In the genomic region with DNA sequence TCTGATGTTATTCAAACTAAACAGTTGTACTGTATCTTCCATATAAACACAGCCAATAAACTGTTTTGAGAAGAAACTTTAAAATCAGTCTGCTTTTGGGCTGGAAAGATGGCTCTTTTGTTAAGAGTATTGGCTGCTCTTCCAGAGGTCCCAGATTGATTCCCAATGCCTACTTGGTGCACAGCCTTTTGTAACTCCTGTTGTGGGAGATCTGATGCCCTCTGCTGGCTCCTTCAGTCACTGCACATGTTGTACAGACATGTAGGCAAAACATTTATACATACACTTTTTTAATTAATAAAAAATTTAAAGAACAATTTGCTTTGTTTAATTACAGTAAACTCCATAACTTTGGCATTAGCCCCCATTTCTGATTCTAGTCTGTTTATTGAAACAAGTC, we compare ENCODE assay signal across 9 mouse cellular contexts.
DNase-seq lines count a peak whose midpoint lies in the region; ATAC-seq and TF ChIP-seq lines count a peak whose summit lies in the region.
"Had no signal": no experiment of that assay in that cellular context is flagged by ENCODE, and none has a peak within 500 bp of the region (broad histone marks: within the 10 kb centered on the region; RNA-seq: fewer than 3 reads in every experiment).

No protein-coding gene starts in this region.

- no peak overlapping the region for H3K9ac ChIP-seq in forebrain, postnatal 0 days
- H3K9ac ChIP-seq in forebrain, embryonic 13.5 days = no peak overlapping the region
- no peak overlapping the region for H3K9ac ChIP-seq in limb, embryonic 14.5 days (ENCODE audit: low read depth, low read length, severe bottlenecking)
- H3K9ac ChIP-seq: limb, embryonic 15.5 days had no signal

- H3K4me3 ChIP-seq in forebrain, postnatal 0 days (ENCODE audit: low read depth, low read length) = no peak overlapping the region
- no peak overlapping the region for H3K4me3 ChIP-seq in forebrain, embryonic 13.5 days
- no peak overlapping the region for H3K4me3 ChIP-seq in limb, embryonic 14.5 days (replicated peaks; ENCODE audit: low read length)
- H3K4me3 ChIP-seq: limb, embryonic 15.5 days had no signal

- H3K4me2 ChIP-seq in forebrain, postnatal 0 days (ENCODE audit: low read depth) = no peak overlapping the region
- H3K4me2 ChIP-seq in forebrain, embryonic 13.5 days = no peak overlapping the region
- no peak overlapping the region for H3K4me2 ChIP-seq in limb, embryonic 14.5 days (replicated peaks; ENCODE audit: low read depth, low read length, severe bottlenecking)
- H3K4me2 ChIP-seq: limb, embryonic 15.5 days had no signal

- no peaks in the 10 kb centered on the region for H3K4me1 ChIP-seq in forebrain, postnatal 0 days (ENCODE audit: insufficient read depth)
- no peaks in the 10 kb centered on the region for H3K4me1 ChIP-seq in forebrain, embryonic 13.5 days
- no peaks in the 10 kb centered on the region for H3K4me1 ChIP-seq in limb, embryonic 14.5 days (ENCODE audit: control insufficient read depth, insufficient read depth, low read length)
- H3K4me1 ChIP-seq: limb, embryonic 15.5 days had no signal

- no peak for TF ChIP-seq POLR2A in limb, embryonic 14.5 days (IDR thresholded peaks at IDR 0.05; ENCODE audit: borderline replicate concordance, extremely low read depth, insufficient read depth, insufficient read length)

- no peak overlapping the region for H3K27ac ChIP-seq in forebrain, postnatal 0 days (ENCODE audit: low read depth, low read length)
- H3K27ac ChIP-seq in forebrain, embryonic 13.5 days = no peak overlapping the region
- H3K27ac ChIP-seq in limb, embryonic 14.5 days (replicated peaks; ENCODE audit: low read depth, low read length) = no peak overlapping the region
- H3K27ac ChIP-seq: limb, embryonic 15.5 days had no signal

- H3K27me3 ChIP-seq in forebrain, postnatal 0 days (ENCODE audit: insufficient read depth, low read length) = no peaks in the 10 kb centered on the region
- H3K27me3 ChIP-seq in forebrain, embryonic 13.5 days = no peaks in the 10 kb centered on the region
- H3K27me3 ChIP-seq in limb, embryonic 14.5 days (ENCODE audit: control insufficient read depth, insufficient read depth, low read length) = no peaks in the 10 kb centered on the region
- H3K27me3 ChIP-seq: limb, embryonic 15.5 days had no signal

- peak; percentile 59 for DNase-seq in forebrain, postnatal 0 days
- peak; percentile 15 for DNase-seq in 3134 (ENCODE audit: extremely low read depth, insufficient read length, low spot score)
- peak; percentile 64 for DNase-seq in ZHBTc4 (ENCODE audit: low read depth, low spot score)
- peak; percentile 51 for DNase-seq in cerebellum, postnatal 36 days
- peak; percentile 54 for DNase-seq in heart, postnatal 4 days
- peak; percentile 33 for DNase-seq in limb, embryonic 14.5 days (ENCODE audit: low spot score)
- DNase-seq in right cerebral cortex, postnatal 4 days = peak; percentile 36

- no peaks in the 10 kb centered on the region; the same call in 1 of the 2 replicates for H3K36me3 ChIP-seq in forebrain, postnatal 0 days (ENCODE audit: insufficient read depth)
- peaks cover 14% of the 10 kb centered on the region; the same call in 1 of the 2 replicates for H3K36me3 ChIP-seq in forebrain, embryonic 13.5 days (ENCODE audit: poor library complexity, severe bottlenecking)
- H3K36me3 ChIP-seq in limb, embryonic 14.5 days (ENCODE audit: control insufficient read depth, insufficient read depth, low read length) = peaks cover 14% of the 10 kb centered on the region; the same call in 1 of the 2 replicates

- TF ChIP-seq CTCF in forebrain, postnatal 0 days (IDR thresholded peaks at IDR 0.05; ENCODE audit: low read depth) = peak; percentile 65

- no peaks in the 10 kb centered on the region for H3K9me3 ChIP-seq in forebrain, postnatal 0 days (ENCODE audit: low read length)
- no peaks in the 10 kb centered on the region for H3K9me3 ChIP-seq in forebrain, embryonic 13.5 days (replicated peaks)
- H3K9me3 ChIP-seq in limb, embryonic 14.5 days (ENCODE audit: control insufficient read depth, low read length) = no peaks in the 10 kb centered on the region
- H3K9me3 ChIP-seq: limb, embryonic 15.5 days had no signal

- no peak for ATAC-seq in forebrain, postnatal 0 days
- no peak for ATAC-seq in forebrain, embryonic 13.5 days
- no peak for ATAC-seq in limb, embryonic 14.5 days (ENCODE audit: low FRiP score, low read depth)
